Mouse (Mus musculus) heart, postnatal 0 days (tissue): ENCODE data around the gene Pithd1. TPM values are rescaled to one million over a fixed set of nuclear protein-coding genes. Genes with fewer than 3 reads are reported as not detected.

Experiments used
- ATAC-seq: fragments of 200-750 bp; cut with Nextera tagmentation; 2 replicates; pipeline ENCODE4 v1.8.0; 2017; ENCODE audit warnings: low read depth, moderate number of reproducible peaks, moderate library complexity; ENCODE audit not compliant: insufficient read depth
- DNase-seq: peaks from one replicate; pipeline ENCODE4 v3.0.0-alpha.2; 2016; ENCODE audit warnings: low spot score
- H3K27ac ChIP-seq: fragments of 300-500 bp; sonication (generic); 2 replicates; pipeline ENCODE4 v1.5.1; 2014; ENCODE audit warnings: low read depth, mild to moderate bottlenecking
- H3K27me3 ChIP-seq: fragments of 300-500 bp; sonication (generic); 2 replicates; pipeline ENCODE4 v1.6.1; 2014; ENCODE audit warnings: low read length, mixed read lengths; ENCODE audit not compliant: control insufficient read depth, insufficient read depth
- H3K36me3 ChIP-seq: fragments of 300-500 bp; sonication (generic); replicated peaks from 2 replicates; pipeline ENCODE4 v1.6.1; 2014; ENCODE audit warnings: low read length, mixed read lengths; ENCODE audit not compliant: control insufficient read depth, insufficient read depth
- H3K4me1 ChIP-seq: fragments of 300-500 bp; sonication (generic); 2 replicates; pipeline ENCODE4 v1.6.1; 2014; ENCODE audit warnings: antibody characterized with exemption; ENCODE audit not compliant: control insufficient read depth, insufficient read depth
- H3K4me2 ChIP-seq: fragments of 300-500 bp; sonication (generic); 2 replicates; pipeline ENCODE4 v1.6.1; 2014; ENCODE audit warnings: low read depth, mild to moderate bottlenecking, low read length, moderate library complexity
- H3K4me3 ChIP-seq: fragments of 300-500 bp; sonication (generic); 2 replicates; pipeline ENCODE4 v1.5.1; 2014; ENCODE audit warnings: low read depth, low read length
- H3K9ac ChIP-seq: fragments of 300-500 bp; sonication (generic); replicated peaks from 2 replicates; pipeline ENCODE4 v1.6.1; 2014; ENCODE audit warnings: low read depth, low read length, mixed read lengths
- H3K9me3 ChIP-seq: fragments of 300-500 bp; sonication (generic); replicated peaks from 2 replicates; pipeline ENCODE4 v1.6.1; 2016; ENCODE audit warnings: low read length; ENCODE audit not compliant: control insufficient read depth
- CTCF ChIP-seq: IDR thresholded peaks from 2 replicates; pipeline ENCODE4 v1.5.1; 2016; ENCODE audit warnings: antibody characterized with exemption, control low read depth, low read depth
- EP300 ChIP-seq: IDR thresholded peaks from 2 replicates; pipeline ENCODE4 v1.6.1; 2016; ENCODE audit warnings: antibody characterized with exemption, low read depth
- WGBS: fragments of 180-500 bp; shearing (Covaris S2); extraction: QIAGEN DNeasy Blood & Tissue Kit; methylation state at CpG from one replicate; pipeline ENCODE4 v1.1.7; 2014; 5-methylcytosine and 5-hydroxymethylcytosine counted together
- polyA plus RNA-seq: library from polyadenylated mRNA; unstranded; fragments of >200 nt; fragmentation: Nextera tagmentation; extraction: Ambion mirVana; gene quantifications from 2 replicates; pipeline ENCODE4 v1.2.1, GENCODE M21; 2015
- total RNA-seq: library from RNA; depleted of rRNA; stranded (reverse); fragments of >200 nt; gene quantifications from 2 replicates; pipeline ENCODE4 v1.2.3, GENCODE M21; 2014; ENCODE audit warnings: low replicate concordance; rRNA removed

Pithd1 gene
- 24.4 and 35.7 TPM in 2 replicates for total RNA-seq
- polyA plus RNA-seq = 29.5 and 30.7 TPM in 2 replicates

DNA sequence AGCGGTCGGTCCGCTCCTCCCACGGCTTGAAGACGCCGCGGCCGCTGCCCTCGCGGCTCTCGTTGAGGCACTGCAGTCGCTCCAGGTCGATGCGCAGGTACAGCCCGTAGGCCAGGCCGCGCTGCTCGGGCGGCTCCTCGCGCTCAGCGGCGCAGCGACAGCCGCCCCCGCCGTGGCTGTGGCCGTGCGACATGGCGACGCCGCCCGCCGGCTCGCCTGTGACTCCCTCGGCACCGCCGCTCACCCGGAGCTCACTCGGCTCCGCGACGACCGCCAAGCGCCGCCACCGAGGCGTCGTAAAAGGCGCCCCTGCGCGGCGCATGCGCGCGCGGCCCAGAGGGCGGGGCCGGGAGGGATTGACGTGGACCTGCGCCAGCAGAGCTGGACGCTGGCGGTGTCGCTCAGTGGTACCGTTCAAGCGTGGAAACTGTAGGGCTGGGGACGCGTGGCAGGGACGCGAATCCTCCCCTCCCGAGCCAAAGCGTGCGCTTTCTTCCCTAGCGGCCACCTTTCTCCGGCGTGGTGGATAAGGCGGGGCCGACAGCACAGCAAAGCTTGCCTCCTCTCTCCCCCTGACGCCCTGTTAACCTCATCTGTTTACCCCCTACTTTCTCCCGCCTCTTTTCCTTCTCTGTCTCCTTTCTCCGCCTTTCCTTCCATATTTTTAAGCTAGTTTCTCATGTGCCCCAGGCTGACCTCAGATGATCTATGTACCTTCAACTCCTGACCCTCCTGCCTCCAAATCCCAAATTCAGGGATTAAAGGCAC is at the start of gene Pithd1:
TSS of gene Pithd1 (minus strand) at position 322 of the 768 bp plus-strand sequence.
- Histone ChIP-seq H3K4me1 (0 out of 2 replicates have a peak, but pooled peaks cover 9% of the 10 kb centered on the region), H3K27me3 (no peaks in the 10 kb centered on the region), H3K9ac (peak within 1 kb of the TSS; percentile 92), H3K4me3 (peak within 1 kb of the TSS; percentile 91), H3K27ac (peak within 1 kb of the TSS; percentile 70), H3K9me3 (no peaks in the 10 kb centered on the region), H3K36me3 (peaks cover 21% of the 10 kb centered on the region; the same call in 1 of the 2 replicates), H3K4me2 (peak within 1 kb of the TSS; percentile 98)
- peak; percentile 35 for TF ChIP-seq CTCF
- TF ChIP-seq EP300 = no peak
- peak; percentile 92 for ATAC-seq
- under 1% methylated on average over 68 of the region's 81 CpGs for WGBS
- peak; percentile 89 for DNase-seq

- TF ChIP-seq EP300 (no peak), CTCF (no peak)
- Histone ChIP-seq H3K4me2 (no peak overlapping the region), H3K4me1 (no peaks in the 10 kb centered on the region), H3K27me3 (no peaks in the 10 kb centered on the region), H3K9me3 (no peaks in the 10 kb centered on the region), H3K36me3 (no peaks in the 10 kb centered on the region), H3K27ac (no peak overlapping the region), H3K9ac (no peak overlapping the region), H3K4me3 (no peak overlapping the region)
- WGBS = 75% methylated on average over 4 of the region's 4 CpGs
- ATAC-seq = no peak
- DNase-seq = no peak
Measured at GRCm38 (mm10) chr4:136035078-136035477, 48.0 kb upstream of the Pithd1 start.

- ATAC-seq (no peak), DNase-seq (no peak)
- Histone ChIP-seq H3K27ac (no peak overlapping the region), H3K27me3 (no peaks in the 10 kb centered on the region), H3K4me3 (no peak overlapping the region), H3K9ac (no peak overlapping the region), H3K4me2 (no peak overlapping the region), H3K9me3 (no peaks in the 10 kb centered on the region), H3K4me1 (no peaks in the 10 kb centered on the region), H3K36me3 (no peaks in the 10 kb centered on the region)
- TF ChIP-seq EP300 (no peak), CTCF (no peak)
- 77% methylated on average over 1 of the region's 1 CpGs for WGBS
Measured at GRCm38 (mm10) chr4:136033231-136033630, 46.2 kb upstream of the Pithd1 start.

GRCm38 (mm10) chr4:136030968-136031909 is 44.2 kb upstream of the Pithd1 start:
- H3K27me3 ChIP-seq = no peaks in the 10 kb centered on the region
- H3K36me3 ChIP-seq = no peaks in the 10 kb centered on the region
- no peaks in the 10 kb centered on the region for H3K9me3 ChIP-seq
- peak; percentile 60 for DNase-seq
- no peak overlapping the region for H3K9ac ChIP-seq
- H3K4me3 ChIP-seq = no peak overlapping the region
- H3K27ac ChIP-seq = peak overlapping the region; percentile 68
- ATAC-seq = peak; percentile 86
- peak overlapping the region; percentile 27; the same call in 1 of the 2 replicates for H3K4me2 ChIP-seq
- TF ChIP-seq CTCF (no peak), EP300 (no peak)
- H3K4me1 ChIP-seq = no peaks in the 10 kb centered on the region
- 5% methylated on average over 8 of the region's 8 CpGs for WGBS

DNA sequence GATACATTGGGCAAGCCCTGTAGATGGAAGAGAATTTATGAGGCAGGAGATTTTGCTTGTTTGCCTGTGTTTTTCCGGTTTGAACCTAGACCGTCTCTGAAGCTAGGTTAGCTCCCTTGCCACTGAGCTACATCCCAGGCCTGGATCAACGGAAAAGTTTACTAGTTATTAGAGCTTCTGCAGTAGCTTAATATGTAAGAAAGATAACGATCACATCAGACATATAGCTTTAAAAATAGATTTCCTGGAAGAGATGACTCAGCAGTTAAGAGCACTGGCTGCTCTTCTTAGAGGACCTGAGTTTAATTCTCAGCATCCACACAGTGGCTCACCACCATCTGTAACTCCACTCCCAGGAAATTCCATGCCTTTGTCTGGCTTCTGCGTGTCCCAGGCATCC is 41.6 kb upstream of the Pithd1 start:
- no peak for TF ChIP-seq CTCF
- no peak for TF ChIP-seq EP300
- WGBS = 71% methylated on average over 5 of the region's 5 CpGs

More for the DNA sequence above, 41.6 kb upstream of the Pithd1 start:
- Histone ChIP-seq H3K4me1 (no peaks in the 10 kb centered on the region), H3K27ac (no peak overlapping the region), H3K9me3 (no peaks in the 10 kb centered on the region), H3K4me2 (peak overlapping the region; percentile 20; the same call in 1 of the 2 replicates), H3K27me3 (no peaks in the 10 kb centered on the region), H3K4me3 (no peak overlapping the region), H3K9ac (no peak overlapping the region), H3K36me3 (no peaks in the 10 kb centered on the region)
- DNase-seq (no peak), ATAC-seq (no peak)
